8 mouse cellular contexts compared by ENCODE assay signal in the genomic region with DNA sequence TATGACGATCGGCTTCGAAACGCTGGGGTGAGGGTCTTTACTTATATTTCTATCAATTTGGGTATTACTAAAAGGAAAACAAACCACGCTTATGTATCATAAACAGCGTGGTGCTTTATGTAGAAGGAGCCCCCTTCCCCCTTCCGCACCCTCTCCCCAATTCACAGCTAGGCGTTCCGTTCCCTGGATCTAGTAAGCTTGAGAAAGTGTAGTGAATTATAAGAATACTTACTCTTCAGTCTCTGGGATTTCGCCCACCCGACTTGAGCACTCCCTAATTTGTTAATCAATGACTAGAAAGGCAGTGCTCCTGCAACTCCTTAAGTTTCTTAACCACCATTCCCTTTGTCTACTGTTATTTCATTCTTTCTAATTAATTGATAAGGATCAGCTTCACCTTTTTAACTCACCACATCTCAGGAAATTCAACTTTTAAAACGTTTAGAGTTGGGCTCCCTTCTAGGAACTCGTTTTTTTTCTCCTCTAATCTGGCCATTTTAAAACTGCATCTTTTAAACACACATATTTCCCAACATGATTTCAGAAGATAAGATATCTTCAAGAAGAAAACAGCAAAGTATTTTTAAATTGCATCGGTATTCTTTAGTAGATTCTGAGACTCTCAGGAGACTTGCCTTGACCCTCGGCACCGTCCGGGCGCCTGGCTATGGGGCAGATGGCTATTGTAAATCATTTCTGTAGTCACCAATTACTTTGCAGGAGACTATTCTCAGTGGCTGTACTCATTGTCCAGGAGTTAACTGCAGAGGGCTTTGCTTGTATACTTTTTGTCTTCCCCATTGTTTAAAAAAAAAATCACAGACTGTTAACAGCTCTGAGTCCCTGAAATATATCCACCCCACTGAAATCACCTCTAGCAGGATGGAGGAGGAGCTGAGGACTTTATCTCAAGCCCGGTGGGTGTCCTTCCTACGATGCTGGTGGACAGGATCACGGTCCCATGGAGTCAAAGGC. TPM values are rescaled to one million over a fixed set of nuclear protein-coding genes. Genes with fewer than 3 reads are reported as not detected.
DNase-seq lines count a peak whose midpoint lies in the region; ATAC-seq and TF ChIP-seq lines count a peak whose summit lies in the region.

No protein-coding gene starts in this region.

- peak overlapping the region; percentile 84 for H3K4me2 ChIP-seq in lung, embryonic 16.5 days (ENCODE audit: low read depth, low read length)
- peak overlapping the region; percentile 90 for H3K4me2 ChIP-seq in forebrain, embryonic 16.5 days (ENCODE audit: low read length)
- H3K4me2 ChIP-seq in liver, embryonic 12.5 days = peak overlapping the region; percentile 65
- peak overlapping the region; percentile 97 for H3K4me2 ChIP-seq in stomach, postnatal 0 days (replicated peaks; ENCODE audit: low read depth)

- H3K9me3 ChIP-seq in lung, embryonic 16.5 days (ENCODE audit: control insufficient read depth, low read length) = no peaks in the 10 kb centered on the region
- no peaks in the 10 kb centered on the region for H3K9me3 ChIP-seq in forebrain, embryonic 16.5 days (ENCODE audit: control insufficient read depth, low read length)
- no peaks in the 10 kb centered on the region for H3K9me3 ChIP-seq in liver, embryonic 12.5 days (replicated peaks)
- H3K9me3 ChIP-seq in stomach, postnatal 0 days (ENCODE audit: control insufficient read depth, low read length) = no peaks in the 10 kb centered on the region

- peaks cover 11% of the 10 kb centered on the region for H3K4me1 ChIP-seq in lung, embryonic 16.5 days (replicated peaks; ENCODE audit: control insufficient read depth, insufficient read depth, low read length)
- peaks cover 18% of the 10 kb centered on the region for H3K4me1 ChIP-seq in forebrain, embryonic 16.5 days (replicated peaks; ENCODE audit: control insufficient read depth, insufficient read depth, low read length)
- H3K4me1 ChIP-seq in liver, embryonic 12.5 days = 0 out of 2 replicates have a peak, but pooled peaks cover 3% of the 10 kb centered on the region
- no peaks in the 10 kb centered on the region; the same call in 1 of the 2 replicates for H3K4me1 ChIP-seq in stomach, postnatal 0 days (replicated peaks; ENCODE audit: control insufficient read depth, insufficient read depth)

- no peaks in the 10 kb centered on the region for H3K36me3 ChIP-seq in lung, embryonic 16.5 days (ENCODE audit: control insufficient read depth, insufficient read depth, low read length)
- no peaks in the 10 kb centered on the region for H3K36me3 ChIP-seq in forebrain, embryonic 16.5 days (ENCODE audit: control insufficient read depth, insufficient read depth)
- no peaks in the 10 kb centered on the region for H3K36me3 ChIP-seq in liver, embryonic 12.5 days
- no peaks in the 10 kb centered on the region for H3K36me3 ChIP-seq in stomach, postnatal 0 days (ENCODE audit: control insufficient read depth, insufficient read depth, low read length)

- no peak for TF ChIP-seq CTCF in stomach, postnatal 0 days (IDR thresholded peaks at IDR 0.05; ENCODE audit: low read depth)

- no peak for DNase-seq in lung, postnatal 4 days
- DNase-seq in stomach, postnatal 0 days (ENCODE audit: low spot score) = no peak
- no peak for DNase-seq in adrenal gland, adult 2 months
- DNase-seq in spleen, postnatal 36 days (ENCODE audit: low spot score in 2 of 2) = no peak
- DNase-seq in yolk sac, embryonic 10.5 days (ENCODE audit: low spot score) = no peak

- TF ChIP-seq EP300 in stomach, postnatal 0 days (optimal IDR thresholded peaks at IDR 0.05) = no peak

- no peaks in the 10 kb centered on the region for H3K27me3 ChIP-seq in lung, embryonic 16.5 days (ENCODE audit: control insufficient read depth, insufficient read depth, low read depth, low read length)
- H3K27me3 ChIP-seq in forebrain, embryonic 16.5 days (replicated peaks; ENCODE audit: control insufficient read depth, insufficient read depth, low read length) = no peaks in the 10 kb centered on the region
- H3K27me3 ChIP-seq in liver, embryonic 12.5 days (replicated peaks) = peaks cover 38% of the 10 kb centered on the region
- H3K27me3 ChIP-seq in stomach, postnatal 0 days (ENCODE audit: control insufficient read depth, insufficient read depth, low read length) = no peaks in the 10 kb centered on the region

- peak overlapping the region; percentile 67 for H3K9ac ChIP-seq in lung, embryonic 16.5 days (ENCODE audit: low read length)
- H3K9ac ChIP-seq in forebrain, embryonic 16.5 days (replicated peaks; ENCODE audit: low read depth, low read length) = peak overlapping the region; percentile 79
- no peak overlapping the region for H3K9ac ChIP-seq in liver, embryonic 12.5 days
- peak overlapping the region; percentile 66 for H3K9ac ChIP-seq in stomach, postnatal 0 days (ENCODE audit: low read length)

- ATAC-seq in lung, embryonic 16.5 days (ENCODE audit: low read depth) = no peak
- ATAC-seq in forebrain, embryonic 16.5 days = no peak
- no peak for ATAC-seq in liver, embryonic 12.5 days
- no peak for ATAC-seq in stomach, postnatal 0 days (ENCODE audit: low FRiP score, low TSS enrichment)

- H3K27ac ChIP-seq in lung, embryonic 16.5 days (ENCODE audit: low read length) = peak overlapping the region; percentile 81; the same call in 1 of the 2 replicates
- peak overlapping the region; percentile 94 for H3K27ac ChIP-seq in forebrain, embryonic 16.5 days (ENCODE audit: low read length)
- H3K27ac ChIP-seq in liver, embryonic 12.5 days = peak overlapping the region; percentile 72; the same call in 1 of the 2 replicates
- H3K27ac ChIP-seq in stomach, postnatal 0 days (replicated peaks) = peak overlapping the region; percentile 88

- H3K4me3 ChIP-seq in lung, embryonic 16.5 days (ENCODE audit: low read length) = peak overlapping the region; percentile 67
- peak overlapping the region; percentile 87 for H3K4me3 ChIP-seq in forebrain, embryonic 16.5 days (replicated peaks; ENCODE audit: low read length)
- peak overlapping the region; percentile 56 for H3K4me3 ChIP-seq in liver, embryonic 12.5 days
- H3K4me3 ChIP-seq in stomach, postnatal 0 days (ENCODE audit: low read depth, low read length) = peak overlapping the region; percentile 73

- 3% methylated on average over 21 of the region's 21 CpGs for WGBS in lung, embryonic 16.5 days
- under 1% methylated on average over 21 of the region's 21 CpGs for WGBS in forebrain, embryonic 16.5 days
- WGBS in liver, embryonic 12.5 days (ENCODE audit: insufficient replicate concordance) = 6% methylated on average over 21 of the region's 21 CpGs
- 8% methylated on average over 21 of the region's 21 CpGs for WGBS in stomach, postnatal 0 days

RNA-seq across cellular contexts. Expression of gene Gpc6, which starts 2.5 kb away (rescaled TPM):
- 25.6 and 26.1 TPM in 2 replicates for polyA plus RNA-seq in lung, embryonic 16.5 days (2015; fragmentation: Nextera tagmentation; extraction: Ambion mirVana)
- 17.2 and 18.2 TPM in 2 replicates for polyA plus RNA-seq in forebrain, embryonic 16.5 days (2015; fragmentation: Nextera tagmentation; extraction: Ambion mirVana)
- 8.2 and 8.4 TPM in 2 replicates for polyA plus RNA-seq in liver, embryonic 12.5 days (2016; fragmentation: Nextera tagmentation; extraction: Ambion mirVana)
- polyA plus RNA-seq in stomach, postnatal 0 days (2015; fragmentation: Nextera tagmentation; extraction: Ambion mirVana) = 11.1 and 11.4 TPM in 2 replicates
- 10 to 100 TPM in 1 of 2 experiments, 1 to 10 TPM in 1; 9.5 to 12.2 TPM for total RNA-seq in adrenal gland, adult 2 months (2021)
- polyA plus RNA-seq in adrenal gland, adult 2 months (2012; rRNA removed) = 2.6 and 5.1 TPM in 2 replicates
